Mouse (Mus musculus) stomach, postnatal 0 days (tissue): ENCODE measurements at regions not wholly inside any gene's neighbourhood (a gene's known extent, or its start where the extent isn't known, plus 50 kb on each side); places are given as distances from the start of the nearest gene placed in this dataset.

ENCODE experiments used
- CTCF ChIP-seq: IDR thresholded peaks from 2 replicates; pipeline ENCODE4 v1.5.1; 2016; ENCODE audit warnings: antibody characterized with exemption, low read depth, mild to moderate bottlenecking, moderate library complexity
- EP300 ChIP-seq: optimal IDR thresholded peaks from 2 replicates; pipeline ENCODE3; 2016; ENCODE audit warnings: antibody characterized with exemption

DNA sequence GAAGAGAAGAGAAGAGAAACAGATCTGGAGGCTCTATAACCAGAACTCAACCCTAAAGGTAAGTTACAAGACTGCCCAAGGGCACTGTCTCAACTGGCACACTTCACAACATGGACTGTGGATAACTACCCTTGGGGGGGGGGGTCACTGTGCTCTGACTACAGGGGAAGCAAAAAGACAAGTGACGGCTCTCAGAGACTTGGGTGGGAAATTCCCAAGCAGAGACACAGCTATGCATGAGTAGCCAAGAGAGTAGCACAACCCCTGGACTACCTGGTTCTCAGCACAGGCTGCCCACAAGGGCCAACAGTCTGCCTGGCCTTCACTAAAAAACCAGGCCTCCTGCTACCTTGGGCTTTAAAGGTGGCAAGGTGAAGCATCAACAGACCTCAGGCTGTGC is 146.3 kb upstream of the Tle3 start:
- TF ChIP-seq CTCF (no peak), EP300 (no peak)
